Mouse (Mus musculus) NIH3T3 (cell line): ENCODE measurements around the gene Hmga1.

Experiments used
- DNase-seq: peaks from one replicate; pipeline ENCODE4 v3.0.0-alpha.2; 2012; ENCODE audit warnings: low read depth

Hmga1 gene

GRCm38 (mm10) chr17:27556315-27557011 is at the start of gene Hmga1:
Gene Hmga1, plus strand, starts transcription at chr17:27556497.
- DNase-seq = peak; percentile 94

DNA sequence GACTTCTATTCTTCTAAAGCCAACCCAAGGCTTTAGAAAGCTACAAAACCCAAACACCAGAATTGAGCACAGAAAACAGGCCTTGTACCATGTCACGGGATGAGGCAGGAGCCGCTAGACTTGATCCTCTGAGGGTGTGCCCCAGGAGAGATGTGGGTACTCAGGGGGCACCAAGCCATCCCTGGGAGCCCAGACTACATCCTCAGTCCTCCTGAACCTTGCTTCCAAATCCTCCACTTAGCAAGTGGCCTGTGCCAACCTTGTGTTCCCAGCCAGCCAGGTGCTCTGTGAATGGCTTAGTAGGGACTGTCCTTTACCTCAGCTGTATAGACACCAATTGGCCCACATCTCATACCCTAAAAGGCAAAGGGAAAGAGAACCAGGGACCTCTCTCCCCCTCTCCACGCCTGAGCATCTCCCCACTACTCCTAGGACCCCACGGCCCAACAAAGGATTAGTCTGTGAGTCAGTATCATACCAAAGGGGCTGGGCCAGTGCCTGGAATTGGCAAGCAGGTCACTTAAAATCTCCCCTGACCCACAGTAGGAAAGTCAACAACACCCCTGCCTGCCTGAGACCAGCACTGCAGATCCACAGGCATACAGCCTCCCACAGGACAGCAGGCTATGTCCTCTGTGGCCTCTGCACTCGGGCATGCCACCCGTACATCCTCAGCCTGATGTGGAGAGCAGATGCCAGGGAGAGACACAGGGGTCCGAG is 49.3 kb upstream of the Hmga1 start:
- no peak for DNase-seq

- DNase-seq = no peak
These were observed 48.7 kb upstream of the Hmga1 start for GRCm38 (mm10) chr17:27507591-27507945.

DNA sequence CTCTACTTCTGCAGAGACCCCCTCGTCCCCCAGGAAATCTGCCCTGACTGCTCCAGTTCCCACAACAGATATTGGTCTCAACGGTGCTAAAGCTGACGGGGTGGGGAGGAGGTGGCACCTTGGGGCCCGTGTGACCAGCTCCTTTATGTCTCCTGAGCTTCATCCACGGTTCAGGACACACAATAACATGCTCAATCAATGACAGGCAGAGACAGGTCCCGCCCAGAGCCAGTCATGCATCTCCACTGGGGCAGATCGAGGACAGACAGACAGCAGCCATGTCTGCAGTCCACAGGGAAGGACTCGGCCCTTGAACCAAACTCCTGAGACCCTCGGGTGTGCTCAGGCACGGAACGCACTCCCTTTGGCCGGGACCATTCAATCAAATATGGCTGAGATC is 48.3 kb upstream of the Hmga1 start:
- DNase-seq = no peak

- DNase-seq = no peak
These were observed 47.8 kb upstream of the Hmga1 start for GRCm38 (mm10) chr17:27508513-27508912.

- no peak for DNase-seq
These were observed 47.2 kb upstream of the Hmga1 start for GRCm38 (mm10) chr17:27509056-27509455.

GRCm38 (mm10) chr17:27510258-27511124 is 45.8 kb upstream of the Hmga1 start:
- DNase-seq = no peak

- no peak for DNase-seq
These were observed 45.1 kb upstream of the Hmga1 start for GRCm38 (mm10) chr17:27511125-27511735.

DNA sequence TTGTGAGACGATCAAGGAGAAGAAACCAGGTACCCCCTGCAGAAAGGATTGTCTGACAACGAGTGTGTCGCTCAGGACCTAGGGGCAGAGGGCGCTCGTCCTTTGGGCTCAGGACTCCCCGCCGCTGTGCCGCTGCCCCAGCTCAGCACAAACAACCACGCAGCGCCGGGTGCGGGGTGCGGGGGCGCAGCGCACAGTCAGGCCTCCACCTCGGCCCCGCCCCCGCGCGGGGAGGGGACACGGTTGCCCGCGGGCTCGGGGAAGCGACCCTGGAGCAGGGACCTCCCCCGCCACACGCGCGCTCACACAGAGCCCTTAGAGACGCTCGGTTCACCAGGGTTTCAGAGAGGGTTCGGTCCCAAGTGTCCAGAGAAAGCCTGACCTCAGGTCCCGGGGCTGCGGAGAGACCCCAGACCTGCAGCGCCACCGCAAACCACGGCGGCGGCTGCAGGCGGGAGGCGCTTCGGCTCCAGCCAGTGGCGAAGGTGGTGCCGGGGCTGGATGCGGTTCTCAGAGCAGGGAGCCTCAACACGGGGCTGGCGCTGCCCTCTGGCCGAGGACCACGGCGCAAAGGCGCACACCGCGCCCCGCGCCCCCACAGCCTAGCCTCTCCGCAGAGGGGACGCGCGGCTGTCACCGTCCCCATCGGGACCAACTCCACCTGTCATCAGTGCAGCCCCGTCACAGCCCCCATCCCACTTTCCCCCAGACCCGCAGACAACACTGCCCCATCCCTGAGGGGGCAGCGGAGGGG is 44.3 kb upstream of the Hmga1 start:
- DNase-seq = no peak

- no peak for DNase-seq
These were observed 43.6 kb upstream of the Hmga1 start for GRCm38 (mm10) chr17:27512619-27513161.

DNA sequence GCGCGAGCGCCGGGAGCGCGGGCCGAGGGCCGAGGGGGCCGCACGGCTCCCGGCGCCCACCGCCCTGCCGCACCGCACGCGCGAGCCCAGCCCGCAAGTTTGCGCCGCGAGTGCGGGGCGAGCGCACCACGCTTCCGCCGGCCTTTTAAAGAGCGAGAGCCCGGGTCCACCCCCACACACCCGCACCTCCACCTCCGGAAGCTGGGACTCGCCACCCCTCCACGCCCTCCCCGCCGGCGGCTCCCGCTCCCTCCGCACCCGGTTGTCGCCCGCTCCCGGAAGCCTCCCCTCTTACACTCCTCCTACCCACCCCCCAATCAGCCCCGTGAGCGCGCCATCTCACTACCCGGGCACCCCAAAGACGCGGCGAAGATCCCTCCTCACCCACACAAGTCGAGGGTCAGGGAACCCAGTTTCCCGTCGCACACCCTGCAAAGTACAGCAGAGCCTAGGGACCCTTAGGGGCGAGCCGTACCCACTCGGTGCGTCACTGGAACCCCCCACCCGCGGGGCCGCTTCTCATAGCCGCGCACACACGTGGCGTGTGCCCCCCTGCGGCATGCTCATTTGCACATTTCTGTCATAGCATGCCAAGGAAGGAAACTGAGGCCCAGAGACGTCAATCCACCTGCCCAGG is 42.9 kb upstream of the Hmga1 start:
- DNase-seq = no peak

GRCm38 (mm10) chr17:27513916-27514762 is 42.2 kb upstream of the Hmga1 start:
- DNase-seq = no peak

DNA sequence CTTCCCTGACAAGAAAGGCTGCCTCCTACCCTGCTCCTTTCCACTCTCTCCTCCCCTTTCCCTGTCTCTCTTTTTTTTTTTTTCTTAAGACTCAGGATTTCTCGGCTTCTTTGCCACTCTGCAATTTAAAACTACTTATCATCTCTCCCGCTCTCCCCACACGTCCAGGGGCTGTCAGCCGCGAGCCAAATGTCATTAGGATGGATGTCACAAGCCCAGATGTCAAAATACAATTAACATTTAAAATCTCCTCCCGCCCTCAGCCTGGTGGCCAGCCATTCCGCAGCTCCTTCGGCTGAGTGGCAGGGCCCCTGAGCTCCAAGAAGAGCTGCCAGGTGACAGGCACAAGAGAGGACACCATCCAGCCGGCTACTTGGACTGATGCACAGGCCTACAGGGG is 38.0 kb upstream of the Hmga1 start:
- DNase-seq = no peak

- DNase-seq = no peak
These were observed 37.3 kb upstream of the Hmga1 start for GRCm38 (mm10) chr17:27518700-27519595.

DNA sequence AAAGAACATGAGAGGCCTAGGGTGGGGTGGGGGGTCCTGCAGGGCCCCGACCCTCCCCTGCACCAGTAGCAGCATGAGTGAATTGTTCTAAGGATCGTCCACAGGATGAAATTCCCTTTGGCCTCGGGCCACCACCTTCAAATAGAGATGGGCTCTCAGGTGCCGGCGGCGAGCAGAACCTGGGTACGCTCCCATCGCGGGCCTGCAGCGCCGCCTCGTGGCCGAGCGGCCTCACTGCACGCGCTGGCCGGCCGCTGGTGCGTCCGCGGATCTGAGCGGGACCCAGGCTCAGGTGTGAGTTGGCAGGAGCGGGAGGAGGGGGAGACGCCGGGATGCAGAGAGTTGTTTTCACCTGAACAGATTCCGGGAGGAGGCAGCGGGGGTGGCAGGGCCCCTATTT is 35.7 kb upstream of the Hmga1 start:
- peak; percentile 51 for DNase-seq

DNA sequence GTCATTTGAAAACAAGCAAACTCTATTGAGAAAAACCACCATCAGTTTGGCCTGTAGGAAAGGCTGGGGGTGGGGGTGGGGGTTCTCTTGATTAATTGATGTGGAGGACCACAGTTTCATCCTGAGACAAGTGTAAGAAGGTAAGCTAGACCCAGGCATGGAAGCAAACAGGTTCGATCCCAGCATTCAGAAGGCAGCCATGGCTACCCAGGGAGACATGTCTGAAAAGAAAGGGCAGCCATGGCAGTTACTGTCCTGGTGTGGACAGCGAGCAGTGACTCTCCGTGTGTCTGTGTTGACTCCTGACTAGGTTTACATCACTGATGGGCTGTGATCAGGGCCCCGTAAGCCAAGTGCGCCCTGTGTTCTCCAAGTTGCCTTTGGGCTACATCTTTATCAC is 35.0 kb upstream of the Hmga1 start, which contains the start of gene Grm4:
Gene Grm4, minus strand, starts transcription at position 101 of the 400 bp plus-strand sequence.
- DNase-seq = no peak

GRCm38 (mm10) chr17:27523121-27523520 is 33.2 kb upstream of the Hmga1 start:
- DNase-seq = no peak

GRCm38 (mm10) chr17:27527188-27527587 is 29.1 kb upstream of the Hmga1 start:
- no peak for DNase-seq

DNA sequence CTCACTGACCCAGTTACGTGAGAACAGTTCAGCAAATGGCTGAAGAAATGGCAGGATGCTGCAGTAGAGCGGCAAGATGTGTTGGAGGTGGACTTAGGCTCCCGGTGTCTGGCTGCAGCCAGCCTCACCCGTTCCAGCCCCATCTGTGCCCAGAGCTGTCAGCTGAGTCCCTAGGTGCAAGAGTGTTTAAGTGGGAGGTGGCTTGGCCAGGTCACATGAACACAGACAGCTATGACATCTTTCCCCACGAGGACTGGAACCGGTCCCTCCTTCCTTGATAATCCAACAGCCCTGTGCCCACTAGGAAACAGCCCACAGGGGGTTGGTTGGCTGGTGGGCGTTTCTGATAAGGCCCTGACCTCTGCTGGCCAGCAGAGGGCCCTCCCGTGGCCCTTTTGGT is 28.3 kb upstream of the Hmga1 start:
- DNase-seq = no peak
